Mouse (Mus musculus) heart, embryonic 10.5 days (tissue): ENCODE results near the gene Rrp8. TPM values are rescaled to one million over a fixed set of nuclear protein-coding genes. Genes with fewer than 3 reads are reported as not detected.
"Not testable (repeated sequence)": the region's sequence is repeated elsewhere in the genome, so short reads cannot be mapped to it uniquely, and the experiment has no call there.

Experiments used
- DNase-seq: peaks from one replicate; pipeline ENCODE4 v3.0.0-alpha.2; 2017; ENCODE audit warnings: low spot score
- H3K27ac ChIP-seq: fragments of 300-500 bp; sonication (generic); 2 replicates; pipeline ENCODE4 v1.5.1; 2016; ENCODE audit warnings: mild to moderate bottlenecking
- H3K27me3 ChIP-seq: fragments of 300-500 bp; sonication (generic); 2 replicates; pipeline ENCODE4 v1.6.1; 2016; ENCODE audit warnings: mild to moderate bottlenecking; ENCODE audit not compliant: poor library complexity, insufficient read depth, severe bottlenecking
- H3K36me3 ChIP-seq: fragments of 300-500 bp; sonication (generic); 2 replicates; pipeline ENCODE4 v1.6.1; 2016; ENCODE audit warnings: mild to moderate bottlenecking, moderate library complexity
- H3K4me1 ChIP-seq: fragments of 300-500 bp; sonication (generic); 2 replicates; pipeline ENCODE4 v1.6.1; 2016; ENCODE audit warnings: mild to moderate bottlenecking
- H3K4me3 ChIP-seq: fragments of 300-500 bp; sonication (generic); 2 replicates; pipeline ENCODE4 v1.5.1; 2016; ENCODE audit warnings: mild to moderate bottlenecking, moderate library complexity
- H3K9me3 ChIP-seq: fragments of 300-500 bp; sonication (generic); 2 replicates; pipeline ENCODE4 v1.6.1; 2016; ENCODE audit warnings: mild to moderate bottlenecking, moderate library complexity
- WGBS: fragments of 180-500 bp; shearing (Covaris S2); methylation state at CpG from one replicate; pipeline ENCODE4 v1.1.7; 2016; 5-methylcytosine and 5-hydroxymethylcytosine counted together
- polyA plus RNA-seq: library from polyadenylated mRNA; unstranded; fragments of >200 nt; fragmentation: Nextera tagmentation; extraction: Ambion mirVana; gene quantifications from 2 replicates; pipeline ENCODE4 v1.2.1, GENCODE M21; 2016

Gene Rrp8
- polyA plus RNA-seq, 1 experiment from 2014 or later: 40.6 TPM

DNA sequence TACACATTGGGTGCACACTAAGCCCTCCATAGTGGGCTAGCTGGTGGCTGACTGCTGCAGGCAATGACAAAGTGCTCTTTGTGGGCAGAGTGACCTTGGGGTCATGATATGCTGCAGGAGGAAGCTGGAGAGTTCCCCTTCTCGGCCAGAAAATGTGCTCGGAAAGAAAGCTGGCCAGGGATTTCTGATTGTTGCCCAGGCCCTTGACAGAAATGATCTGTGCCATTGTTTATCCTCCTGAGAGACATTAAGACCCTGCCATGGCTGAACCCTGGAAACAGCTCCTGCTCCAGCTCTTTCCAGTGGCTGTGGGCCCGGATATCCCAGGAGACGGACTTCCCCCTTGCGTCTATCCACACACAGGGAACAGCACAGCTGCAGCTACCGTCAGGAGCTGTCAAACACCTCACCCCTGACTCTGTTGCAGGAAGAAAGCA, 30.6 kb upstream of the Rrp8 start:
- DNase-seq: no peak
- Histone ChIP-seq H3K36me3 (peaks cover 65% of the 10 kb centered on the region), H3K4me3 (no peak overlapping the region), H3K4me1 (peaks cover 11% of the 10 kb centered on the region), H3K9me3 (no peaks in the 10 kb centered on the region), H3K27me3 (peaks cover 28% of the 10 kb centered on the region), H3K27ac (peak overlapping the region; percentile 56)
- WGBS: 31% methylated on average over 6 of the region's 6 CpGs

DNA sequence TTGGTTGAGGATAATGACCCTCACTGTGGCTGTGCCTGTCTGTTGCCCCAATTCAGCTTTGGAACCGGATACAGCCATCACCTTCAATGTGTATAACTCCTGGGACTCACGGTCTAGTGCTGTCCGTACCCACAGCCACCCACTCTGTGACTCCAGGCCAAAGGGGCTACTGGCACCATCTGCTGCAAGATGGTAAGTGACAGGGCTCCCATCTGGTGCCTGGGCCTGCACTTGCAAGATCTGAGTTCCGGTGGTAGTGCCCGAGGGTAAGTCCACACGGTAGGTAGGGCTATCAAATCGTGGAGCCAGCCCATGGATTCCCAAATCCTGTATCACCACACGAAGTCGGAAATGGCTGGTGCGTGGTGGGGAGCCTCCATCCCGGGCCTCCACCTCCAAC, 27.1 kb upstream of the Rrp8 start:
- no peak overlapping the region for H3K27ac ChIP-seq
- no peak overlapping the region for H3K4me3 ChIP-seq
- no peaks in the 10 kb centered on the region for H3K9me3 ChIP-seq
- H3K36me3 ChIP-seq: peaks cover 58% of the 10 kb centered on the region
- peaks cover 20% of the 10 kb centered on the region for H3K4me1 ChIP-seq
- WGBS: 86% methylated on average over 11 of the region's 11 CpGs
- no peak for DNase-seq
- peaks cover 49% of the 10 kb centered on the region for H3K27me3 ChIP-seq

DNA sequence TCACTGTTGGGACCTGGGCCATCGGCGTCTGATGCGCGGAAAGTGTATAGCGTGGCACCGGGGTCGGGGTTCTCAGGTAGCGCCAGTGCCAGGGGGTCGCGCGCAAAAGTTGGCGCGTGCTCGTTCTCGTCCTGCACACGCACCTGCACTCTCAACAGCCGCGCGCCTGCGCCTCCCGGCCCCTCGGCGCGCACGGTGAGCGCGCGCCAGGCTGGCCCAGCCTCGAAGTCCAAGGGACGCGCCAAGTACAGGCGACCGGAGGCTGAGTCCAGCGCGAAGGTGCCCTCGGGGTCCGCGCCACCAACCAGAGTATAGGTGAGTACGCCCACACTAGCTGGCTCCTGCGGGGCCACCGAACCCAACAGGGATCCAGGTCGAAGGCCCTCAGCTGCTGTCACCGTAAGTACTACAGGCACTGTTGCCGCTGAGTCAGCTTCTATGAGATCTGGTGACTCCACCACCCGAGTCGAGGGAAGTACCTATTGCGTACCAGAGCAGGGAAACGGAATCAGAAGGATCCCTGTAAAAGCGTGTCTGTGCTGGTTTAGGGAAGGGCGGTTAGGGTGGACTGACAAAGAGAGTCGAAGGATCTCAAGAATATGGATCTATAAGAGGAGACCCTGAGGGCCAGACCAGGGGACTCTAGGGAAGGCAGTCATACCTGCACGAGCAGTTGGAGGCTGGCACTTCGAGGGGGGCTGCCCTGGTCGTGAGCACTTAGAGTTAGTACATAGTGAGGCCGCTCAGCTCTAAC, 25.5 kb upstream of the Rrp8 start:
- peak overlapping the region; percentile 57 for H3K4me3 ChIP-seq
- 20% methylated on average over 55 of the region's 55 CpGs for WGBS
- H3K27me3 ChIP-seq: peaks cover 49% of the 10 kb centered on the region
- H3K27ac ChIP-seq: no peak overlapping the region
- DNase-seq: no peak
- peaks cover 72% of the 10 kb centered on the region for H3K36me3 ChIP-seq
- no peaks in the 10 kb centered on the region for H3K9me3 ChIP-seq
- peaks cover 15% of the 10 kb centered on the region for H3K4me1 ChIP-seq

DNA sequence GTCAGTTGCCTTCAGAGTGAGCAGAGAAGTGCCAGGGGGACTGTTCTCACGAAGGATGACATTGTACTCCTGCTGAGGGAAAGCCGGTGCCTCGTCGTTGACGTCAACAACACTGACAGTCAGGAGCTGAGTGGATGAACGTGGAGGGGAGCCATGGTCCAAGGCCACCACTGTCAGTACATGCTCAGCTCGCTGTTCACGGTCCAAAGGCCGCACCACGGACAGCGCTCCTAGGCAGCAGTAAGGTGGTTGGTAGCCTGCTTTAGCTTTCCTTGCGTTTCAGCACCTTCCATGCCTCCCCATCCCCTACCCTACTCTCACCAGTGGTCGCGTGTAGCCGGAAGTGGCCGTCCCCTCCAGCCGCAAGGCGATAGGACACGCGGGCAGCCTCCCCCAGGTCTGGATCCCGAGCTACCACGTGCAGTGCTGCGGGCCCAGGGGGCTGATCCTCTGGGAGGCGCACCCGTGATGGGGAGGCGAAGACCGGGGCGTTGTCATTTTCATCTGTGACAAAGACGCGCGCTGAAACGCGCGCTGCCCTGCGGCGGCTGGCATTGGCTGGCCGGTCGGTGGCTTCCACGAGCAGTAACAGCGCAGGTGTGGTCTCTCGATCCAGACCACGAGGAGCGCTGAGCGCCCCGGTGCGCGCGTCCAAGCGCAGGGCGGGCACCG, 24.8 kb upstream of the Rrp8 start:
- no peak for DNase-seq
- H3K4me3 ChIP-seq: peak overlapping the region; percentile 57
- no peak overlapping the region for H3K27ac ChIP-seq
- H3K4me1 ChIP-seq: peaks cover 10% of the 10 kb centered on the region
- peaks cover 79% of the 10 kb centered on the region for H3K36me3 ChIP-seq
- no peaks in the 10 kb centered on the region for H3K9me3 ChIP-seq
- WGBS: 18% methylated on average over 51 of the region's 51 CpGs
- H3K27me3 ChIP-seq: peaks cover 49% of the 10 kb centered on the region

DNA sequence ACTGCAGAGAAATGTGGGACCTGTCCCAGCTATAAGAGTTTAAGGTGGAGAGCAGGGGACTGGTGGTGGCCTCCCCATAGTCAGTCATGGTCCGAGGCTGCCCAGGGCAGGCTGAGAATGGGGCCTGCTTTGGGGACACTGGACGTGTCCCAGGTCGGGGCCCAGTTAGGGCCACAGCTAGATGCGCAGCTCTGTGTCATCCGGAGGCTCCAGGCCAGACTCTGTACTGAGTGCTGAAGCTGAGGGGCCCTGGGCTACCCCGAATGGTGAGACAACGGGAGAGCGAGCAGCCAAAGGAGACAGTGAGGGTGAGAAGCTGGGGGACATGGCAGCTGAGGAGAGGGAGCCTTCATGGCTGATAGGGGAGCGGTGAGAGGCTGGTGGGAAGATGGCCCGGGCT, 16.1 kb upstream of the Rrp8 start:
- H3K27ac ChIP-seq: no peak overlapping the region
- H3K27me3 ChIP-seq: no peaks in the 10 kb centered on the region
- WGBS: 84% methylated on average over 10 of the region's 10 CpGs
- DNase-seq: no peak
- H3K4me1 ChIP-seq: peaks cover 6% of the 10 kb centered on the region
- H3K36me3 ChIP-seq: peaks cover 67% of the 10 kb centered on the region
- H3K9me3 ChIP-seq: no peaks in the 10 kb centered on the region
- no peak overlapping the region for H3K4me3 ChIP-seq

DNA sequence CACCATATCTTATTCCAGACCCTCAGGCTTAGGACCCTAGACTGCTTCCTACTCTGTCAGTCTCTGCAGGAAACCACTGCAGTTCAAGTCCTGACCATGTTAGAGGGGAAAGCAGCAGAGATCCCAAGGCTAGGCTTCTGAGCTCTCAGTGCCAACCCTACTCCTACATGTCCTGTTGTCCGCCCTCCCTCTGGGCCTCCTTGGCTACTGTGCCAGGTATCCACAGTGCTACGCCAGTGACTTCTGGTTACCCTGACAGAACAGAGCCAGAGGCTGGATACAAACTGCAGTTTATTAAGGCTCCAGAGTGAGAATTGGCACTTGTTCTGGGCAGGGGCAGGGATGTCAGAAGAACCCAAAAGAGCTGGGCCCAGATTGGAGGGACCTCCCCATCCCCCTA, 15.5 kb upstream of the Rrp8 start:
- Histone ChIP-seq H3K27ac (no peak overlapping the region), H3K4me3 (no peak overlapping the region), H3K27me3 (no peaks in the 10 kb centered on the region), H3K36me3 (peaks cover 66% of the 10 kb centered on the region), H3K9me3 (no peaks in the 10 kb centered on the region), H3K4me1 (peaks cover 6% of the 10 kb centered on the region)
- 89% methylated on average over 2 of the region's 2 CpGs for WGBS
- no peak for DNase-seq

DNA sequence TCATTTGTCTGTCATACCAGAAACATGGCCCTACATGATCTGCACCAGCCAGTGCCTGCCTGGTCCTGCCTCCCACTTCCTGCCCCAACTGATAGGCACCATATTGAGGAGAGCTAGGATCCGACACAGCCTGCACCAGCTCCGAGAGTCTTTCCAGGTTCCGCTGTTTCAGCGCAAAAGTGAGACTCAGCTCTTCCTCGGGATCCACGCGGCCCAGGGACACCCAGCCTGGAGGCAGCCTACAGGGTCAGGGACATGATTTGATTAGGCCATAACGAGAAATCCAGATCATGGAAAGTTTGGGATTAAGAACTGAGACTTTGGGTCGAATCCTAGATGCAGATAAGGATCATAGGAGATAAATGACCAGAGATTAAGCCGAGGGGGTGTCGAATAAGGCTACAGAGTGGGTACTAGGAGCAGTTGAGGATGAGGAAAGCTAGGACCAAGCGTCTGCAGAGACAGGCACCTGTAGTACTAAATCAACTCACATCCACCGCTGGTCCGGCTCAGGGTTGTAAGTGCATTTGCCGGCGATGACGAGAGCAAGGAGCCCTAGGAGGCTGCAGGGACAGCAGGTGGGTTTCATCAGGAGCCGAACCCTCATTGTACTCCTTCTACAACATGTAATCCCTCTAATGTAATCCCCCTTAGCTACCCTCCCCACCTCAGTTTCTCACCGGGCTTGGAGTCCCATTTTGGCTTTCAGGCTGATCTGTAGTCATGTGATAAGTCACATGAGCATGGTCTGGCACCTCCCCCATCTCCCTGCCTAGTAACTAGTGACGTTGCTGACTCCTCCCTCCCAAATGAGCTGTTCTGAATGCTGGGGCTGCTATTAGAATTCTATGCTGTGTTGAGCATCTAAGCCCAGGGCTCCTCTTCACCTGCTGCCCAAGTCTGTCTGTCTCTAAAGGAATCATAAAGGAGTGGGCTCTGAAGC, 14.6 kb upstream of the Rrp8 start, which contains the start of gene Tpp1:
TSS of gene Tpp1 (minus strand) at position 745 of the 943 bp plus-strand sequence.
- H3K27ac ChIP-seq: peak within 1 kb of the TSS; percentile 86
- H3K36me3 ChIP-seq: peaks cover 62% of the 10 kb centered on the region
- no peaks in the 10 kb centered on the region for H3K27me3 ChIP-seq
- 19% methylated on average over 20 of the region's 20 CpGs for whole genome bisulfite sequencing
- H3K9me3 ChIP-seq: no peaks in the 10 kb centered on the region
- H3K4me3 ChIP-seq: peak within 1 kb of the TSS; percentile 75
- H3K4me1 ChIP-seq: peaks cover 6% of the 10 kb centered on the region
- peak; percentile 94 for DNase-seq

DNA sequence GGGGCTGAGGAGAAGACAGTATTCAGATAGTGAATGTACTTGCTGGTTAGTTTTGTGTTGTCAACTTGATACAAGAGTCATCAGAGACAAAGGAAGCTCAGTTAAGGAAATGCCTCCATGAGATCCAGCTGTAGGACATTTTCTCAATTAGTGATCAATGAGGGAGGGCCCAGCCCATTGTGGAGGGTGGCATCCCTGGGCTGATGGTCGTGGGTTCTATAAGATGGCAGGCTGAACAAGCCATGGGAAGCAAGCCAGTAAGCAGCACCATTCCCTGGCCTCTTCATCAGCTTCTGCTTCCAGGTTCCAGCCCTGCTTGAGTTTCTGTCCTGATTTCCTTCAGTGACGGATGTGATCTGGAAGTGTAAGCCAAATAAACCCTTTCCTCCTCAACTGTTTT, 10.6 kb upstream of the Rrp8 start:
- H3K36me3 ChIP-seq: peaks cover 42% of the 10 kb centered on the region
- no peak overlapping the region for H3K27ac ChIP-seq
- no peak overlapping the region for H3K4me3 ChIP-seq
- H3K27me3 ChIP-seq: no peaks in the 10 kb centered on the region
- H3K9me3 ChIP-seq: no peaks in the 10 kb centered on the region
- peaks cover 16% of the 10 kb centered on the region for H3K4me1 ChIP-seq
- WGBS: 88% methylated on average over 2 of the region's 2 CpGs
- peak; percentile 58 for DNase-seq

DNA sequence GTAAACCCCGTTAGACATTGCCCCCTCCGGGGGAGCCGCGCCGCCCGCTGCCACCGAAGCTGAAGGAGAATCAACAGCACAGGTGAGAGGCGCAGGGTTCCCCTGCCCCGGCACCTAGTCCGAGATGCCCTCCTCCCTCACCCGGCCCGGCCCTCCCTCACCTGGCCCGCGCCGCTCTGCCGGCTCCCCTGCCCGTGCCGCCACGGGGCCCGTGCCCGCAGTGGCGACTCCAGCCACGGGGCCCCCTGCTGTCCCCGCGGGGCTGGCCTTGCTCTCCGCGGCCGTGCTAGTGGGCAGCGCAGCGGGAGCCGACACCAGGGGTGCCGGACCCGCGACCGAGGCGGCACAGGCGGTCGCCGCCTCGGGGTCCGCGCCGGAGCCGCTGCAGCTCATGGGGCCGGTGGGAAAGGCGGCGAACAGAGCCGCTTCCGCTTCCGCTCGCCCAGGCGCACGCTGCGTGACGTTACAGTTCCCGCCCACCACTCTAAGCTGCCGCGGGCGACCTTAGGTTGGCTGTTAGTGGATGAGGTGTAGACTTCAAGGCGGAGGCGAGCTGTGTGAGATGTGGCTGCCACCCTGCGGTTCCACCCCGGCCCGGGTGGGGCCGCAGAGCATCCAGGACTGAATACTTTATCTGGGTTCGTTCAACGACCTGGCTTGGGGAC, 6.9 kb upstream of the Rrp8 start, which contains the start of gene Taf10:
TSS of gene Taf10 (minus strand) at position 436 of the 665 bp plus-strand sequence.
- peaks cover 20% of the 10 kb centered on the region; the same call in 1 of the 2 replicates for H3K4me1 ChIP-seq
- WGBS: under 1% methylated on average over 66 of the region's 67 CpGs
- H3K36me3 ChIP-seq: peaks cover 64% of the 10 kb centered on the region
- peak; percentile 98 for DNase-seq
- peak within 1 kb of the TSS; percentile 96 for H3K27ac ChIP-seq
- no peaks in the 10 kb centered on the region for H3K9me3 ChIP-seq
- H3K27me3 ChIP-seq: no peaks in the 10 kb centered on the region
- H3K4me3 ChIP-seq: peak within 1 kb of the TSS; percentile 96

DNA sequence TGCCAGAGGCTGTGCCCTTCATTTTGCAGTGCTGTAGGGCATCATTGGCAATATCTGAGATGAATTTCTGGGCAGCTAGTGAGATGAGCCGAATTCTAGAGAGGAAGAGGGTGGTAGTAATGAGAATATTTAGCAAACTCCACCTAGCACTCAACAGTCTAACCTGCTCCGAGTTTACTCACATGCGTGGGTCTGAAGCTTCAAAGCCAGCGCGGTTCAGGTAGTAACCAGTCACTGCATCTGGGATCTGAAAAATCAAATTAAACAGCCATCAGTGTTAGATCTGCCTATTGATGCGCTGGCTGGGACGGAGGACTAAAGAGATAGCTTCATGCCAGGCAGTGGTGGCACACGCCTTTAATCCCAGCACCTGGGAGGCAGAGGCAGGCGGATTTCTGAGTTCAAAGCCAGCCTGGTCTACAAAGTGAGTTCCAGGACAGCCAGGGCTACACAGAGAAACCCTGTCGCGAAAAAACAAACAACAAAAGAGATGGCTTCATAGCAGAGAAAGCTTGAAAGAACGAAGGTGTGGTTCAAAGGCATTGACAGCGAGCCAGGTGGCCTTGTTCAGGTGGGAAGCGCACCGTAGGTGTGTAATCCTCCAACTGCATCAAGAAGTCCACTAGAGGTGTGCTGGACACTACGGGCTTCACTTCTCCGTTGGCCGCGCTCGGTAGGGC, 6.2 kb upstream of the Rrp8 start:
- peaks cover 58% of the 10 kb centered on the region for H3K36me3 ChIP-seq
- peak overlapping the region; percentile 96 for H3K27ac ChIP-seq
- H3K4me1 ChIP-seq: peaks cover 26% of the 10 kb centered on the region
- H3K4me3 ChIP-seq: peak overlapping the region; percentile 96
- WGBS: 32% methylated on average over 20 of the region's 20 CpGs
- H3K27me3 ChIP-seq, H3K9me3 ChIP-seq: not testable (repeated sequence)
- peak; percentile 69 for DNase-seq

DNA sequence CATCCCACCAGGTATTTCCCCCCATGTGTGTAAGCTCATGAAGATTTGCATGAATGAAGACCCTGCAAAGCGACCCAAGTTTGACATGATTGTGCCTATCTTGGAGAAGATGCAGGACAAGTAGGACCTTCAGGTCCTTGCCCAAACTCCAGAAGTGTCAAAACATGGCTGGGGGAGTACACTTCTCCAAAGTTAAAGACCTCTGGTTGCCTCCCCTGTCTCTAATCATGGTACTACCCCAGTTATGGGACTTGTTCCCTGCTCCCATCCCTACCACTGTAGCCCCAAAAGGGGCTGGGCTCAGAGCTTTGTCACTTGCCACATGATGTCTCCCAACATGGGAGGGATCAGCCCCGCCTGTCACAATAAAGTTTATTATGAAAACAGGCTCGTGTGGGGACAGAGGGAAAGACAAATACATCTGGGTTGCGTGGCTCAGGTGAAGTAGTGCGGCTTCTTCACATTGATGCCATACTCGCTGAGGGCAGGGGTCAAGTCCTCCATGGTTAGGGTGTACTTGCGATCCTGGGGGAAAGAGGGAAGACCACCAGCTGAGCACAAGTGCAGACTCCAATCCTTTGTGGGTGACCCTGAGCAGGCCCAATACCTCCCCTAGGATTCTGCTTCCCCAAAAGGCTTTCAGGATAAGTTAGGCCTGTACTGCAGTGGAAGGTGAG, 5.5 kb upstream of the Rrp8 start:
- not testable (repeated sequence) for H3K9me3 ChIP-seq, H3K27ac ChIP-seq, H3K27me3 ChIP-seq
- DNase-seq: peak; percentile 60
- 93% methylated on average over 7 of the region's 7 CpGs for WGBS
- Histone ChIP-seq H3K4me3 (peak overlapping the region; percentile 96; the same call in 1 of the 2 replicates), H3K36me3 (peaks cover 51% of the 10 kb centered on the region), H3K4me1 (peaks cover 31% of the 10 kb centered on the region)
